Mouse (Mus musculus) heart, postnatal 36 days (tissue): ENCODE data around the gene Gatad2b. TPM values are rescaled to one million over a fixed set of nuclear protein-coding genes. Genes with fewer than 3 reads are reported as not detected.
A peak's percentile ranks its signal among the peaks of the same experiment; 100 is the strongest.
"Not testable (repeated sequence)": the region's sequence is repeated elsewhere in the genome, so short reads cannot be mapped to it uniquely, and the experiment has no call there.

ENCODE experiments used
- DNase-seq, 2 experiments: peaks; one replicate each; pipeline ENCODE4 v3.0.0; 2021 to 2022
- intact Hi-C: fragments of 180-260 bp; cut with DNase I; formaldehyde crosslinking; loops from one replicate; pipeline ENCODE4 v1.15.1; 2025
- total RNA-seq, 2 experiments: library from RNA; stranded (reverse); gene quantifications; 2 replicates each; pipeline ENCODE4 v1.2.3; 2021

The Gatad2b gene
- total RNA-seq, 2 experiments from 2014 or later: 50.1 to 50.7 TPM

DNA sequence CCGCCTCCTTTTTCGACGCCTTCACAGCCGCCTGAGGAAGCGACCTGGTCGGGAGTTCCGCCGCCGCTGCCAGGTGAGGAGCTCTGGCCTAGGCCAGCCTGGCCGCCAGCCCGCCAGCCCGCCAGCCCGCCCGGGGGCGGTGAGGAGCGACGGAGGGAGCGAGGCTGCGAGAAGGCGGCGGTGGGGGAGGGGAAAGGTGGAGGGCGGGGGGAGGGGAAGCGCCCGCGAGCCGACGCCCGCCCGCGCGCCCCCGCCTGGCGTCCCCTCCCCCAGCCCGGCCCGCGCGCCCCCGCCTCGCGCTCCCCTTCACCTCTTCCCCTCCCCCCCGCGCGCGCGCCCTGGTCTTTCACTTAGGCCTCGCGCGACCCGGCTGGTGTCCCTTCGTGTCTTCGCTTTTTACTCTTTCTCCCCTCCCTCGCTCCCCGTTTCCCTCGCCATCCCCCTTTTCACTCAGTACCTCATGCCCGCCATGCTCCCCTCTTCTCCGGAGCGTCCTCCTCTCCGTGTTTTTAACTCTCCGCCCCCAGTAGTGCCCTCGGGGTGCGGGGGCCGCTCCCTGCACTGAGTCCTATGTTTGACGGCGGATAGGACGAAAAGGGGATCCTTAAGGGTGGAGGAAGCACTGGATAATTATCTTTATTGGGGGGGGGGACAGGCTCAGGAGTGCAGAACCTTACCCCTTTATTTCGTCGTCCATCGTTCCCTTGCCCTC, 530 bp downstream of the Gatad2b start:
- peak in 1 of 2 experiments; percentile 50 for DNase-seq
- intact Hi-C loops: no loop called here

- DNase-seq: peak; percentile 9 to 13
- intact Hi-C loops: no loop called here
Observed at GRCm38 (mm10) chr3:90294064-90294440, 1.1 kb downstream of the Gatad2b start.

DNA sequence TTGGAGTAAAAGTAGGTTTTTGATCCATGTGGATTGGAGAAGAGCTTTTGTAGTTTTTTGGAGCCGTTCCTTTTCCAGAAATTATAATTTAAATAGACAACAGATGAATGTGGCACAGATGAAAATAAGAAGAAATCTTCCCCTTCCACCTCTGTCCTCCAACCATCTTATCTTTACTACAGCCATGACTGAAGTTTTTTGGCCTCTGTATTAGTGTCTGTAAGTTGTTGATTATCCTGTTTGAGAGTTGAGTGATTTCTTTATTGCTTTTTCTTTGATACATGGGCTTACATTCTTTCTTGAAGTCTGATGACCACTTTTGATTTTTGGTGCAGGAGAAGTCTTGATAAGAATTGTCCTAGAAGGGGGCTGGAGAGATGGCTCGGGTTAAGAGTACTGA, 1.7 kb downstream of the Gatad2b start:
- no peak for DNase-seq
- intact Hi-C loops: no loop called here

GRCm38 (mm10) chr3:90305801-90306200, 12.8 kb downstream of the Gatad2b start:
- no peak for DNase-seq
- intact Hi-C loops: no loop called here

DNA sequence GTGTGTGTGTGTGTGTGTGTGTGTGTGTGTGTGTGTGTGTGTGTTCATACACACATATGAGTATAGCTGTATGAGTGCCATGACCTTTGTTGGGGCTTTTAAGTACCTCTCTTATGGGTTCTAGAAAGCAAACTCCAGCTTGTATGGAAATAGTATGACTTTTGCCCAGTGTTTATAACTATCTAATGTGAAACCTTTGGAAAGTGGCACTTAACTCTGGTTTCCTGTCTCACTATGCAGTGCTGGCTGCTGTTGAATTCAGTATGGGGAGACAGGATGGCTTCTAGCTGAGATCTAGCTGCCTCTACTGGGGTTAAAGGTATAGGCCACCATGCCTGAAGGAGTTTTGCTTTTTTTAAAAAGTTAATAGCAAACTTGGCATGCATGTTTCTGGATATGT, 16.6 kb downstream of the Gatad2b start:
- DNase-seq: no peak
- intact Hi-C loops: no loop called here

- no peak for DNase-seq
- intact Hi-C loops: no loop called here
Observed at GRCm38 (mm10) chr3:90313367-90313766, 20.4 kb downstream of the Gatad2b start.

- intact Hi-C loops: no loop called here
- DNase-seq: no peak
Observed at GRCm38 (mm10) chr3:90314241-90314640, 21.3 kb downstream of the Gatad2b start.

- DNase-seq: no peak
- intact Hi-C loops: no loop called here
Observed at GRCm38 (mm10) chr3:90322289-90322688, 29.3 kb downstream of the Gatad2b start.

GRCm38 (mm10) chr3:90323119-90323518, 30.1 kb downstream of the Gatad2b start:
- peak; percentile 71 to 72 for DNase-seq
- intact Hi-C loops: no loop called here

- no peak for DNase-seq
- intact Hi-C loops: no loop called here
Observed at GRCm38 (mm10) chr3:90332485-90332884, 39.5 kb downstream of the Gatad2b start.

GRCm38 (mm10) chr3:90335517-90335916, 42.5 kb downstream of the Gatad2b start:
- DNase-seq: no peak
- intact Hi-C loops: no loop called here

DNA sequence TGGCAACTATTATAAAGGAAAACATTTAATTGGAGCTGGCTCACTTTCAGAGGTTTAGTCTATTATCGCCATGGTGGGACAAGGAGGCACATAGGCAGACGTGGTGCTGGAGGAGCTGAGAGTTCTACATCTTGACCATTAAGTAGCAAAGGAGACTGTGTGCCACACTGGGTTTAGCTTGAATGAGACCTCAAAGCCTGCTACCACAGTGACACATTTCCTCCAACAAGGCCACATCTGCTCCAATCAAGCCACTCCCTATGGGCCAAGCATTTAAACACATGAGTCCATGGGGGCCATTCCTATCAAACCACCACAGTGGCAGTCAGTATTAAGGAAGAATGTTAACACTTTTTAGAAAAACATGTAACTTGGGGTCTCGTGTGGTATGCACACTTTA, 45.2 kb downstream of the Gatad2b start:
- no peak for DNase-seq
- intact Hi-C loops: no loop called here

DNA sequence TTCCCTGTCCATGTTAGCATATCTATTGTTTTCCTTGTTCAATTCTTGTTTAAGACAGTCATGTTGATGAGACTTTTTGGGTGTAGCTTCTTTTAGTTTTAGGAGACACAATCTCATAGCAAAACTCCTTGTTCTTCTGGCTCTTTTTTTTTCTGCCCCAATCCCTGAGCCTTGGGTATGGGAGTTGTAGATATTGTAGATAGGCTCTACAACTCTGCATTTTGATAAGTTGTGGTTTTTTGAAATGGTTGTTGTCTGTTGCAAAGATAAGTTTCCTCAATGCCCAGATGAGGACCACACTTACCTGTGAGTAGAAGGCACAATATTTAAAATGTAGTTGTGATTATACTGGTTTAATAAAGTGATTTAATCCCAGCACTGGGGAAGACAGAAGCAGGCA, 47.2 kb downstream of the Gatad2b start:
- no peak for DNase-seq
- intact Hi-C loops: no loop called here

- intact Hi-C loops: not testable (repeated sequence)
Observed at GRCm38 (mm10) chr3:90342853-90343252, 49.9 kb downstream of the Gatad2b start.

DNA sequence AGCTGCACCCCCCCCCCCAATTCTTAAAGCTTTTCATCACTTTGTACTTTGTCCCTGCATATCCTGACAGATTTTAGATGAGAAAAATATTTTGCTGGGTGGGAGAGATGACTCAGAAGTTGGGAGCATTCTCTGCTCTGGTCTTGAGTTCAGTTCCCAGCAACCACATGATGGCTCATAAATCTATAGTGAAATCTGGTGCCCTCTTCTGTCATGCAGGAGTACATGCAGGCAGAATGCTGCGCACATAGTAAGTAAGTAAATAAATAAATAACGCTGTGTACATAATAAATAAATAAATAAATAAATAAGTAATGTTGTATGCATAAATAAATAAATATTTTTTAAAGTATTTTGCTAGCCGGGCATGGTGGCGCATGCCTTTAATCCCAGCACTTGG, 54.9 kb downstream of the Gatad2b start:
- intact Hi-C loops: no loop called here
- no peak for DNase-seq

More at GRCm38 (mm10) chr3:90342853-90343252, 49.9 kb downstream of the Gatad2b start:
- DNase-seq: not testable (repeated sequence)

DNA sequence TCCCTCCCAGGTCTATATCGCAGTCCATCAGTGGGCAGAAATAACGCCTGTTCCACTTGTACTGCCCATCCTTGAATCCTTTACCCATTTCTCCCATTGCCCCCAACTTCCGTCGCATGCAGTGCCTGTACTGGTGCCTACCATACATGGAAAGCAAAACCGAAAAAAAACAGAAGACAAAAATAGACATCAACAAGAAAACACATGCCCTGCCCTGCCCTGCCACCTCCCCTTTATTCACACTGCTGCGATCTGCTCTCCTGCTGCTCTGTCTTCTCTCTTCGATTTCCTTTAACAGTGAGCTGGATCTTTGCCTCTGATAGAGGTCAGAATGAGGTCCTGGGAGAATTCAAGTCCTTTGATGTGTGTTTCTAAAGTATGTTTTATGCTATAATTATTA, 65.0 kb downstream of the Gatad2b start:
- intact Hi-C loops: no loop called here
- DNase-seq: no peak

GRCm38 (mm10) chr3:90359230-90359629, 66.3 kb downstream of the Gatad2b start:
- no peak for DNase-seq
- intact Hi-C loops: no loop called here

- intact Hi-C loops: no loop called here
- DNase-seq: no peak
Observed at GRCm38 (mm10) chr3:90361476-90361875, 68.5 kb downstream of the Gatad2b start.

- DNase-seq: no peak
- intact Hi-C loops: no loop called here
Observed at GRCm38 (mm10) chr3:90362346-90362745, 69.4 kb downstream of the Gatad2b start.

DNA sequence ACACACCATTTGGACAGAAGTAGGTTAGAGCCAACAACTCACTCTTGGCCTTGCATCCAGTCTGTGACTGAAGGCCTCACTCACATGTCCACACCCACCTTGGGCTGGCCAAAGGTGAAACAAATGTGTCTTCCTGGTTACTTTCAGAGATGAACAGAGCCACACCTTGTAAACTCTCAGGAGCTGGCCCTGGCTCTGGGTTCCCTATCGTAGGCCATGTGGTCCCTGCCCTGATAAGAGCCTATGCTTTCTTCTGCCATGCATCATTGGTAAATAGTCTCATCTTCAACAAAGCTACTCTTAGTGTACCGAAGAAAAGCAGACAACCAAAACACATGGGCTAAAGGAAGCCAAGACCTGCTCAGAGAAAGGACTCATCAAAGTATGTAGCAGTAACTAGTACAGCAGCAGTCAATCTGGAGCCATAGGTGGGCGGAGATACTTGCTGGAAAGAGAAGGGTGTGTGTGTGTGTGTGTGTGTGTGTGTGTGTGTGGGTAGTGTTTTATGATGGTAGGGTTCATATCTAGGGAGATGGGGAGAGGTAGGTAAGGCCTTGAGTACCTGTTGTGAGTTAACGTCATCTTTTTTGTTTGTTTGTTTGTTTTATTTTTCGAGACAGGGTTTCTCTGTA, 74.1 kb downstream of the Gatad2b start:
- intact Hi-C loops: no loop called here

DNA sequence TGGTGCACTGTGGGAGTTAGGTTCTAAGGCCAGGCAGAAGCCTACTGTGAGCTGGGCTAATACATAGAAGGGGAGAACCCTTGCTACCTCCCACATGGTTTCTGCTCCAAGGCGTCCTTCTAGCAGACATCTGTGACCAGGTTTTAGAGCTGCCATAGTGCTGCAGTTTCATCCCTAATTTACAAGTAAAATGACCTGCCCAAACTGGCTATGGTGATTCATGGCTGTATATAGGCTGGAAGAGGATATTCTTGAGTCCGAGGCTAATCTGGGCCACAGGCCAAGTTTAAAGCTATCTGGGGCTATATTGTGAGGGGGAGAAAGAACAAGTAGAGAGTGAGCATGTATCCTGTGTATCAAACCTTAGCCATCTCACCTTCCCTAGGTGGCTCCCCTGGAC, 76.1 kb downstream of the Gatad2b start:
- DNase-seq: no peak
- intact Hi-C loops: no loop called here

More for the DNA sequence above, 74.1 kb downstream of the Gatad2b start:
- DNase-seq: no peak

- intact Hi-C loops: no loop called here
- DNase-seq: no peak
Observed at GRCm38 (mm10) chr3:90371857-90372256, 78.9 kb downstream of the Gatad2b start.
